ENCODE assay signal across 25 mouse cellular contexts in the genomic region with DNA sequence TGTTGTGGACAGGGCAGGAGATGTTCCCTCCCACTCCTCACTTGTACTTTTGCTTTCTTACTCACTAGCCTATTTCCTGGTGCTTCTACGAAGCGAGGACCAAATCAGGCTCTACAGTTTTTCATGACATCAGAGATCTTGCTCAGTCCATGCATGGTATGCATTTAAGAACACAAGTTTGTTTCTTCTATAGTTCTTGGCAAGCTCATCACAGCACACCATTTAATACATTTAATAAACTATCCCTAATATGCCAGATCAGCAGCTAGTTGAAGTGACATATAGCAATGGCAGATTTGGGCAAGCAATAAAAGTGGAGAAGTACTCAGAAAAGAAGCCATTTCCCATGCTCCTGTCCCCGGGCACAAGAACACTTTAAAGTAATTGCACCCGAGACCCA.
"Had no signal": no experiment of that assay in that cellular context is flagged by ENCODE, and none has a peak within 500 bp of the region (broad histone marks: within the 10 kb centered on the region; RNA-seq: fewer than 3 reads in every experiment).

No protein-coding gene starts in this region.

- ATAC-seq: forebrain, postnatal 0 days; hindbrain, postnatal 0 days; intestine, embryonic 16.5 days had no signal

- H3K4me1 ChIP-seq: heart, embryonic 15.5 days; hindbrain, embryonic 13.5 days; hindbrain, embryonic 15.5 days; kidney, embryonic 15.5 days; limb, embryonic 10.5 days; limb, embryonic 12.5 days had no signal

- DNase-seq: forebrain, postnatal 0 days; gastrocnemius, postnatal 14 days; gastrocnemius, postnatal 36 days; heart, adult 11 months; heart, adult 2 months; heart, postnatal 14 days; heart, postnatal 36 days; kidney, adult 11 months; kidney, adult 2 months; kidney, adult 9 months; kidney, postnatal 14 days; kidney, postnatal 36 days; layer of hippocampus, adult 9-11 months; layer of hippocampus, postnatal 36 days had no signal

- H3K4me2 ChIP-seq: heart, embryonic 12.5 days; heart, embryonic 15.5 days; hindbrain, embryonic 13.5 days; hindbrain, embryonic 15.5 days; kidney, embryonic 15.5 days; limb, embryonic 12.5 days had no signal

- H3K9ac ChIP-seq: forebrain, postnatal 0 days; heart, embryonic 12.5 days; heart, embryonic 15.5 days; hindbrain, embryonic 13.5 days; hindbrain, embryonic 15.5 days; kidney, embryonic 15.5 days; limb, embryonic 12.5 days had no signal

- H3K27ac ChIP-seq: heart, adult 2 months; heart, embryonic 10.5 days; heart, embryonic 15.5 days; hindbrain, embryonic 13.5 days; hindbrain, embryonic 15.5 days; hindbrain, postnatal 0 days; kidney, embryonic 15.5 days; kidney, postnatal 0 days; limb, embryonic 10.5 days; limb, embryonic 12.5 days had no signal

- H3K9me3 ChIP-seq: heart, embryonic 10.5 days; heart, embryonic 12.5 days; heart, embryonic 15.5 days; hindbrain, embryonic 13.5 days; hindbrain, embryonic 15.5 days; kidney, embryonic 15.5 days; limb, embryonic 10.5 days; limb, embryonic 12.5 days had no signal

- H3K36me3 ChIP-seq: heart, embryonic 10.5 days; heart, embryonic 12.5 days; heart, embryonic 15.5 days; hindbrain, embryonic 13.5 days; hindbrain, embryonic 15.5 days; kidney, embryonic 15.5 days; limb, embryonic 10.5 days; limb, embryonic 12.5 days had no signal

- H3K27me3 ChIP-seq: heart, embryonic 12.5 days; heart, embryonic 15.5 days; hindbrain, embryonic 13.5 days; hindbrain, embryonic 15.5 days; kidney, embryonic 15.5 days; limb, embryonic 12.5 days had no signal

- H3K4me3 ChIP-seq: heart, adult 2 months; heart, embryonic 10.5 days; heart, embryonic 12.5 days; heart, embryonic 15.5 days; hindbrain, embryonic 13.5 days; hindbrain, embryonic 15.5 days; kidney, embryonic 15.5 days; limb, embryonic 10.5 days; limb, embryonic 12.5 days had no signal
